Mouse (Mus musculus): ENCODE data around the gene Bmi1. TPM values are rescaled to one million over a fixed set of nuclear protein-coding genes. Genes with fewer than 3 reads are reported as not detected.

Bmi1 gene
- 283 TPM for polyA plus RNA-seq (2014; fragmentation: Illumina TruSeq; extraction: RNeasy Lipid Tissue Mini Kit (QIAGEN cat#74804))

GRCm38 (mm10) chr2:18676936-18677491 lies at the start of gene Bmi1:
Bmi1 (plus strand) TSS chr2:18677018.

GRCm38 (mm10) chr2:18672133-18672765 lies 4.6 kb upstream of the Bmi1 start, which contains the start of gene Commd3:
Commd3 (plus strand) TSS chr2:18672384.

DNA sequence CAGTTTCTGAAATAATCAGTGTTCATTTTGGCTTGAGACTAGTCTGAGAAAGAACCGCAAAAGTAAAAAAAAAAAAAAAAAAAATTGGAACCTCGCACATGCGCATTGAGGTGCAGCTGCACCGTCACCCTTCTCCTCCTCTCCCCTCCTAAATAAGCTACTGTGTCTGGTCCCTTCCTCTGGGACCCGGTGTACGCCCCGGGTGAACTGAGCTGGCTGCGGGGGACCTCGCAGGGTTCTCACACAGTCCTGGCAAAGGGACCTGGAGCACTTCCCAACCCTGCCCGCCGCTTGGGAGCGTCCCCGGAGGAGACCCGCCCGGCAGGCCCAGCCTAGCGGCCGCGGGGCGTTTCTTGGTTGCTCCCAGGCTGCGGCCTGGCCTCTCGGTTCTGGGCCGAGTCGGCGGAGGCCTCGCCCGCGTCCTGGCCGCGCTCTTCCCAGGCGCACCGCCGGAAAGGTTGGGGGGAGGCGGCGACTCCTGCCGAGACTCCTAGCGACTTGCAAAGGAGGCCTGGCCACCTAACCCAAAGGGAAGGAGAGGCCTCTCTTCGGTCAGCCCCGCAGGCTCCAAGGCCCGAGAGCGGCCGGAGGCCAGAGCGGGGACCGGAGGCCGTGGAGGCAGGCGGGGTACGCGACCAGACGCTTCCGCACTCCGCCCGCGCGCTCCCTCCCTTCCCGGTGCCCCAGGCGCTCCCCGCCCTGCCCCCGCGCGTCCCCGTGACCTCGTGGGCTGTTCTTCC lies 17.2 kb downstream of the Bmi1 start, which contains the start of gene Spag6:
Gene Spag6, plus strand, starts transcription at position 162 of the 740 bp plus-strand sequence.

Other genes starting within 250 kb of the Bmi1 start
- gene Commd3, start 4.6 kb upstream of the Bmi1 start, polyA plus RNA-seq (2014; fragmentation: Illumina TruSeq; extraction: RNeasy Lipid Tissue Mini Kit (QIAGEN cat#74804)), result 401 TPM
- not detected for gene Spag6, start 17.0 kb downstream of the Bmi1 start, polyA plus RNA-seq (2014; fragmentation: Illumina TruSeq; extraction: RNeasy Lipid Tissue Mini Kit (QIAGEN cat#74804))